Mouse (Mus musculus) stomach, embryonic 14.5 days (tissue): Measurements from ENCODE around the gene Plppr3. TPM values are rescaled to one million over a fixed set of nuclear protein-coding genes. Genes with fewer than 3 reads are reported as not detected.
A peak's percentile ranks its signal among the peaks of the same experiment; 100 is the strongest.

Experiments used
- ATAC-seq: fragments of 200-750 bp; cut with Nextera tagmentation; 2 replicates; pipeline ENCODE4 v1.8.0; 2017; ENCODE audit warnings: low read depth, moderate TSS enrichment; ENCODE audit not compliant: insufficient number of reproducible peaks, insufficient read depth, low FRiP score
- H3K27ac ChIP-seq: fragments of 300-500 bp; sonication (generic); 2 replicates; pipeline ENCODE4 v1.5.1; 2014; ENCODE audit warnings: mild to moderate bottlenecking, low read length, moderate library complexity, mixed read lengths
- H3K27me3 ChIP-seq: fragments of 300-500 bp; sonication (generic); 2 replicates; pipeline ENCODE4 v1.6.1; 2014; ENCODE audit warnings: low read length, control low read depth, mixed read lengths; ENCODE audit not compliant: control insufficient read depth, insufficient read depth
- H3K36me3 ChIP-seq: fragments of 300-500 bp; sonication (generic); 2 replicates; pipeline ENCODE4 v1.6.1; 2014; ENCODE audit warnings: mild to moderate bottlenecking, control low read depth, low read length, moderate library complexity, mixed read lengths; ENCODE audit not compliant: control insufficient read depth, insufficient read depth
- H3K4me1 ChIP-seq: fragments of 300-500 bp; sonication (generic); 2 replicates; pipeline ENCODE4 v1.6.1; 2014; ENCODE audit warnings: low read length, control low read depth, mixed read lengths; ENCODE audit not compliant: control insufficient read depth, insufficient read depth
- H3K4me2 ChIP-seq: fragments of 300-500 bp; sonication (generic); replicated peaks from 2 replicates; pipeline ENCODE4 v1.6.1; 2014; ENCODE audit warnings: low read depth, low read length, control low read depth
- H3K4me3 ChIP-seq: fragments of 300-500 bp; sonication (generic); 2 replicates; pipeline ENCODE4 v1.5.1; 2014; ENCODE audit warnings: low read depth, low read length, control low read depth
- H3K9ac ChIP-seq: fragments of 300-500 bp; sonication (generic); replicated peaks from 2 replicates; pipeline ENCODE4 v1.6.1; 2014; ENCODE audit warnings: low read depth, mild to moderate bottlenecking, control low read depth, low read length, moderate library complexity, mixed read lengths
- H3K9me3 ChIP-seq: fragments of 300-500 bp; sonication (generic); 2 replicates; pipeline ENCODE4 v1.6.1; 2016; ENCODE audit warnings: low read depth, low read length, control low read depth; ENCODE audit not compliant: control insufficient read depth
- WGBS: fragments of 180-500 bp; shearing (Covaris S2); extraction: QIAGEN DNeasy Blood & Tissue Kit; methylation state at CpG from one replicate; pipeline ENCODE4 v1.1.7; 2014; 5-methylcytosine and 5-hydroxymethylcytosine counted together
- polyA plus RNA-seq: library from polyadenylated mRNA; unstranded; fragments of >200 nt; fragmentation: Nextera tagmentation; extraction: Ambion mirVana; gene quantifications from 2 replicates; pipeline ENCODE4 v1.2.1, GENCODE M21; 2014

Gene Plppr3
- polyA plus RNA-seq, 1 experiment from 2014 or later: 51.7 TPM

DNA sequence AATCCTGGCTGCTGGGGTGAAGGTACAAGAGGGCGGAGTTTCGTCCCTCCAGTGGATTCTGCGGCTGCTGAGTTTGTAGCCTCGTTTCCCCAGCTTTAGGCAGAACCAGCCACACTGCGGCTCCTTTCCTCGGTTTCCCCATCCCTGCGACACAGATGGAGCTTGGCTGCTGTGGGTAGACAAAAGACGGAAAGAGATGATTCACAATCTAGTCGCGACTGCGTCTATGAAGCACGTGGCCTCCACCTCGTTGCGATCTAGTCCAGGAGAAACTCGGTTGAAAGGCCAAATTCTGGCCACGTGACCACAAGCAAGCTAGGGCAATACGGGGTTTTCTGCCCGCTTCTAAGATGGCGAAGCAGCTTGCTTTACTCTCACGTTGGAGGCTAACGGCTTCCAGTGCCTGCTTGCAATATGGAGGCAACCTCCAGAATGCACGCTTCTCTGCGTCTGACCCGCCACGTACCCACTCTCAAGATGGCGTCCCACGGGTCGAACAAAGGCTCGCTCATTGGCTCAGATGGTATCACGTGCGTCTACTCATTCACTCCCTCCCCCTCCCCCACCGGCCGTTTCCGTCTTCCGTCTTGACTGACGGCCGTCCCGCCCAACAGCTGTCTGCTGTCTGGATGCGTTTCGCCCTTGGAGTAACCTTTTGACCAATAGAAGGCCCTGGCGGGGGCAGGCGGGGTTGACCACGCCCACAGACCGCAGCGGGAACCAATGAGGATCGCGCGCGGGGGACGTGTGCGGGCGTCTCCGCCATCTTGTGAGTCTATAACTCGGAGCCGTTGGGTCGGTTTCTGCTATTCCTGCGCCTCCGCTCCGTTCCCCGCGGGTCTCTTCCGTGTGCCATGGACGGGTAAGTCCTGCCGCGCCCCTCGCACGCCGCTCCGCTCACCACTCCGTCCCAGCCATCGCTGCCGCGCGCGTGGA lies 20.3 kb downstream of the Plppr3 start, which contains the start of gene Ptbp1:
Gene Ptbp1 (plus strand): TSS at position 568 of the 936 bp plus-strand sequence.
- under 1% methylated on average over 75 of the region's 75 CpGs for WGBS
- no peaks in the 10 kb centered on the region for H3K9me3 ChIP-seq
- peak within 1 kb of the TSS; percentile 84 for H3K4me2 ChIP-seq
- no peaks in the 10 kb centered on the region for H3K27me3 ChIP-seq
- H3K27ac ChIP-seq: peak within 1 kb of the TSS; percentile 100
- ATAC-seq: peak; percentile 89
- peaks cover 26% of the 10 kb centered on the region for H3K36me3 ChIP-seq
- H3K9ac ChIP-seq: peak within 1 kb of the TSS; percentile 98
- H3K4me3 ChIP-seq: peak within 1 kb of the TSS; percentile 99
- peaks cover 50% of the 10 kb centered on the region for H3K4me1 ChIP-seq

DNA sequence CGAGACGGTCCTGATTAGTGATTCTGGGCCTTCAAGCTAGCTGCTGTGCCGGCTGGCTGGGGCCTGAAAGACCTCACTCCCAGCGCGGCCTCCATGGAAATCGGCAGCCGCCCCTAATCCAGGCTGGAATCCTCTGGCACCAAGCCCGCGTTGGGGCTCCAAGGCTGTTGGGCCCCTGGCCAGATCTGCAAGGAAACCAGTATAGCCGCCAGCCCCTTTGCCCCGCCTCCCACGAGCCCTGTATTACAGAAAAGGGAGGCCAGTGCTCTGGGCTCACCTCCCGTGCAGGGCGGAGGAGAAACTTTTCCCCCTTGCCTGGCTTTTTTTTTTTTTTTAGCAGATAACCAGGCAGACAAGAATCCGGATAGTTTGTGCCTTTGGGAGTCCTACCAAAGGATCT lies 21.0 kb downstream of the Plppr3 start:
- Histone ChIP-seq H3K27ac (peak overlapping the region; percentile 100), H3K4me2 (peak overlapping the region; percentile 79), H3K4me1 (peaks cover 46% of the 10 kb centered on the region), H3K4me3 (peak overlapping the region; percentile 46), H3K36me3 (peaks cover 21% of the 10 kb centered on the region; the same call in 1 of the 2 replicates), H3K9me3 (no peaks in the 10 kb centered on the region), H3K9ac (peak overlapping the region; percentile 75), H3K27me3 (no peaks in the 10 kb centered on the region)
- WGBS: under 1% methylated on average over 15 of the region's 15 CpGs
- ATAC-seq: peak; percentile 51

- H3K9me3 ChIP-seq: no peaks in the 10 kb centered on the region
- peak overlapping the region; percentile 75 for H3K9ac ChIP-seq
- peaks cover 40% of the 10 kb centered on the region for H3K4me1 ChIP-seq
- 30% methylated on average over 8 of the region's 8 CpGs for WGBS
- no peak for ATAC-seq
- H3K27ac ChIP-seq: peak overlapping the region; percentile 100
- peak overlapping the region; percentile 79 for H3K4me2 ChIP-seq
- H3K36me3 ChIP-seq: peaks cover 15% of the 10 kb centered on the region; the same call in 1 of the 2 replicates
- no peaks in the 10 kb centered on the region for H3K27me3 ChIP-seq
- H3K4me3 ChIP-seq: peak overlapping the region; percentile 46
Measured at GRCm38 (mm10) chr10:79852827-79853226, 21.6 kb downstream of the Plppr3 start.

DNA sequence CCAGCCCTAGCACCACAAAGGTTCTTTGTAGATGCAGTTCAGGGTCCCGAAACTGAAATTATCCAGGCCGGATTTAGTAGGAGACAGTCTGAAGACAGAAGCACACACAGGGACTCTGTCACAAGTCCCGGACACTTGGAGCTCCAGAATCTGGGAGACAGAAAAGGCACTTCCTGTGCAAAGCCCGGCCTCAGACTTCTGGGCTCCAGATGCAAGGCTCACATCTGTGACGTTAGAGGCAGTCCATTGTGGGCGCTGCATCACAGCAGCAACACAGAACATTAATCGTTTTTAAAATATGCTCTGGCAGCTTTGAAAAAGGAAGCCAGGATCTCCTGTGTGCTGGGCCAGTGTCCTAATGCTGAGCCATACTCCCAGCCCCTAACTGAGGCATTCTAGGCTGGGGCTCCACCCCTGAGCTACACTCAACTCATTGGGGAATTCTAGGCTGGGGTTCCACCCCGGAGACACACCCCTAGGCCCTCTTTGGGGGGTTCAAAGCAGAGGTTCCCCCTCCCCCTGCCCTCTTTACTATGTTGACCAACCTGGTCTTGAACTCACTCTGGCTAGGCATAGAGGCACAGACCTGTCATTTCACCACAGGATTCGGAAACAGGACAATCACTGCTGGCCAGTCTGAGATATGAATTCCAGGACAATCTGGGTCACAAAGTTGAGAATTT lies 22.2 kb downstream of the Plppr3 start:
- peak overlapping the region; percentile 100 for H3K27ac ChIP-seq
- peak overlapping the region; percentile 79 for H3K4me2 ChIP-seq
- 31% methylated on average over 9 of the region's 9 CpGs for WGBS
- H3K27me3 ChIP-seq: no peaks in the 10 kb centered on the region
- no peak for ATAC-seq
- H3K4me3 ChIP-seq: peak overlapping the region; percentile 46; the same call in 1 of the 2 replicates
- peak overlapping the region; percentile 75; the same call in 1 of the 2 replicates for H3K9ac ChIP-seq
- peaks cover 12% of the 10 kb centered on the region; the same call in 1 of the 2 replicates for H3K36me3 ChIP-seq
- H3K4me1 ChIP-seq: peaks cover 34% of the 10 kb centered on the region
- H3K9me3 ChIP-seq: no peaks in the 10 kb centered on the region

- 0 out of 2 replicates have a peak overlapping the region, but pooled peaks have one; percentile 22 for H3K9ac ChIP-seq
- ATAC-seq: no peak
- H3K4me1 ChIP-seq: peaks cover 28% of the 10 kb centered on the region
- 45% methylated on average over 3 of the region's 3 CpGs for WGBS
- no peaks in the 10 kb centered on the region for H3K9me3 ChIP-seq
- no peaks in the 10 kb centered on the region for H3K27me3 ChIP-seq
- H3K27ac ChIP-seq: peak overlapping the region; percentile 100
- 0 out of 2 replicates have a peak overlapping the region, but pooled peaks have one; percentile 6 for H3K4me3 ChIP-seq
- H3K36me3 ChIP-seq: peaks cover 7% of the 10 kb centered on the region; the same call in 1 of the 2 replicates
- H3K4me2 ChIP-seq: peak overlapping the region; percentile 79
Measured at GRCm38 (mm10) chr10:79851653-79852052, 22.8 kb downstream of the Plppr3 start.

DNA sequence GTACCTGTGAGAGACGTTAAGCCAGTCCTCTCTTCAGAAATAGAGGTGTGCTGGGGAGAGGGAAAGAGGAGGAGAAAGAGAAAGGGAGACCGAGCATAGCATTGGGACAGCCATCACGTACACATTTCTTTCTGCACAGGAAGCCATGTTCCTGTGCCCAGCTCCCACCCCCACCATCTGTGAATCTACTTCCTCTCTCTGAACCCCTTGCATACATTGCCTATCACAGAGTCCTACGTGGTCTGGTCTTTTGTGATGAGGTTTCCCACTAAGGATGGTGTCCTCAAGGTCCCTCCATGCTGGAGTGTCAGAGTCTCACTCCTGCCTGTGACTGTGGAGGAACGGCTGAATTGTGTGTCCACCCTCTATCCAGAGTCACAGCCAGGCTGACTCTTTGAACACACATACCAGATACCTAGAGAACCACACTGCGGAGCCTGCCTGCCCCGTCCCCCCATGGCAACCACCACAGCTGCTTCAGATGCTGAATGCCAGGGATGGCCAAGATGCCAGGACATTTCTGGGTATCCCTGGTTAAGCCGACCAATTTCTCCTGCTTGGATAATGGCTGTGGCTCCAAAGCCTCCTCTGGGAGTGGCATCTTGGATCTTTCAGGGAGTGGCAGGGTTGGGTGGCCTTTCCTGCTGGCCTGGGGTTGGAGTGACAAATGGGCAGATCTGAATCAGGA lies 24.3 kb downstream of the Plppr3 start:
- no peak for ATAC-seq
- Histone ChIP-seq H3K9me3 (no peaks in the 10 kb centered on the region), H3K36me3 (no peaks in the 10 kb centered on the region), H3K4me1 (peaks cover 22% of the 10 kb centered on the region), H3K4me3 (no peak overlapping the region), H3K9ac (no peak overlapping the region), H3K27me3 (no peaks in the 10 kb centered on the region), H3K27ac (no peak overlapping the region), H3K4me2 (no peak overlapping the region)
- WGBS: 81% methylated on average over 8 of the region's 8 CpGs

GRCm38 (mm10) chr10:79846553-79846952 lies 27.9 kb downstream of the Plppr3 start:
- Histone ChIP-seq H3K36me3 (no peaks in the 10 kb centered on the region), H3K4me2 (no peak overlapping the region), H3K27ac (no peak overlapping the region), H3K9me3 (no peaks in the 10 kb centered on the region), H3K9ac (no peak overlapping the region), H3K4me3 (no peak overlapping the region), H3K4me1 (peaks cover 22% of the 10 kb centered on the region), H3K27me3 (no peaks in the 10 kb centered on the region)
- 56% methylated on average over 5 of the region's 5 CpGs for WGBS
- no peak for ATAC-seq

DNA sequence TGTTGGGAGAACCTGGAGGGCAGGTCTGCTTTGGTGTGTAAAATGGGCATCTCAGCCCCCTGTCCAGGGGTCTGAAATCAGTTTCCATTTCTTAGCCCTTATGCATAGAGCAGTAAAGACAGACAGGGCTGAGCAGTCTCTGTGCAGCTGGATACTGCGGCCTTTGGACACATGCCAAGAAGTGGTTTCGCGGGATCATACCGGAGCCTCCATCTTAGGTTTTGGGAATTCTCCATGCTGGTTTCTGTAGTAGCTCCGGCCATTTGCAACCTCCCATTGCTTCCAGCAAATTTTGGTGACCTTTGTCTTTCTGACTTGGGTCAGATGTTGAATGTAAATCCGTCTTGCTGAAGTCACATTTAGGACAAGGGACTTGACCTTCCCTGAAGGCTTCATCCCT lies 31.0 kb downstream of the Plppr3 start:
- H3K4me2 ChIP-seq: no peak overlapping the region
- H3K9ac ChIP-seq: no peak overlapping the region
- H3K36me3 ChIP-seq: no peaks in the 10 kb centered on the region
- H3K9me3 ChIP-seq: no peaks in the 10 kb centered on the region
- H3K4me3 ChIP-seq: no peak overlapping the region
- H3K27me3 ChIP-seq: no peaks in the 10 kb centered on the region
- H3K27ac ChIP-seq: no peak overlapping the region; the same call in 1 of the 2 replicates
- H3K4me1 ChIP-seq: peaks cover 27% of the 10 kb centered on the region; the same call in 1 of the 2 replicates
- 50% methylated on average over 6 of the region's 6 CpGs for WGBS
- no peak for ATAC-seq
